Mouse (Mus musculus) right cerebral cortex, postnatal 25 days (tissue): Measurements from ENCODE around the gene Draxin.
"Not testable (repeated sequence)": the region's sequence is repeated elsewhere in the genome, so short reads cannot be mapped to it uniquely, and the experiment has no call there.

Experiments used
- DNase-seq: peaks from one replicate; pipeline ENCODE4 v3.0.0; 2022

Draxin gene

DNA sequence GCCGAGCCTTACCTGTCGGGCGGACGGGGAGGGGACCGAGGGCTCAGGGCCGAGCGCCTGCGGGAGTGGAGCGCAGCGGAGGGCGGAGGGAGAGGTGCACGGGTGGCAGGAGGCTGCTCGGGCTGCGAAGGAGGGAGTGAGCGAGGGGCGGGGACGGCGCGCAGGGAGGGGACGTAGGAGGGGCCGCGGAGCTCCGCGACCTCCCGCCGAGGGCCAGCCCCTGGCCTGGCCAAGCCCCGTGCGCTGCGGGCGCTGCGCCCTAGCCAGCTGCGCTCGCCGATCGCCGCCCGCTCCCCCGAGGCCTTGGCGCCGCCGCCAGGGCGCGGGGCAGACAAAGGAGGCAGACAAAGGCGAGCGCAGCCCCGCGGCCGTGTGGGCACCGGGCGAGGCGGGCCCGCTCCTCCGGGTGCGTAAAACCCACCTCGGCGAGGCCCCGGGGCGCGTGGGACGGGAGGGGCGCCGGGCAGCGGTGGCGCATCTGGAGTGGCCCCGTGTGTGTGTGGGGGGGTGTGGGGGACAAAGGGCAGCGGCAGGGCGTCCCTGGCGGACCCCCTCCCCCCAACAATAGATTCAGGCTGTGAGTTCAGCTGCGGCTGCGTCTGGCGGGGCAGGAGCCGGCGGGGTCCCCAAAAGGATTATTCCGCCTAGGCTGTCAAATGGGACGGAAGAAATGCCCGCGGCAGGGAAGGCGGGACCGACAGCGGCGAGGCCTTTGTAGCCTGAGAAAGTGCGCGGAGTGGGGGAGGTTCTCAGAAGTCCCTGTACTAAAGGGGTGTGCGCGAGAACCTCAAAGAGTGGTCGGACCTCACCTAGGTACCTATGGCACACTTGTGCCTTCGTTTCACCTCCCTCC lies at the start of gene Draxin:
TSS of gene Draxin (minus strand) at position 138 of the 853 bp plus-strand sequence.
- no peak for DNase-seq

DNA sequence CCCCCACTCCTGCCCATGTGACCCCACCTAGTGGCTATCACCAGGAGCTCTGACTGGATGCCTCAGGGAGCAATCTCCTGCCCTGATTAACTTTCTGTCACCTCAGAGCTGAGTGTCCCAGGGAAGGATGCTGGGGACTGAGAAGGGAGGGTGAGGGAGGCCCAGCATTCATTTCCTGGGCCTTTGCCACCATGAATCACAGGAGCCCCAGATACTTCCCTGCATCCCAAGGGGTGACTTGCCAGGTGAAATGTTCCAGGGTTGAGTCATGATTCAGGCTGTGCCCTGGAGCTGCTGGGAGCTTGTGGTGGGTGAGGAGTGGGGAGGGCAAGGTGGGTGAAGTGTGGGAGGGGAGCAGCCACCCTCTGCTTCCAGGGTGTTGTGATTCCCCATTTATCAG lies 47.2 kb upstream of the Draxin start:
- no peak for DNase-seq

DNA sequence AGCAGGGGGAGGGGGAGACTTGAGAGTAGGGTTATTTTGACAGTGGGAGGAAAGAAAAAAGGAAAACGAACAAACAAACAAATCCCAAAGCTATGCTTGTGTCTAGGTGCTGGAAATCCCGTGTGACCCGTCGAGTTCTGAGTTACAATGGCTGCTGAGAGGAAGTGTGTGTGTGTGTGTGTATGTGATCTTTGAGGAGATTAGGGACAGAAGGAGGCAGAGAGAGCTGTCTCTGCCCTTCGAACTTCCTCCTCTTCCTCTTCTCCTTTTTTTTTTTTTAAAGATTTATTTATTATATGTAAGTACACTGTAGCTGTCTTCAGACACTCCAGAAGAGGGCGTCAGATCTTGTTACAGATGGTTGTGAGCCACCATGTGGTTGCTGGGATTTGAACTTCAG lies 46.1 kb upstream of the Draxin start:
- DNase-seq = not testable (repeated sequence)

DNA sequence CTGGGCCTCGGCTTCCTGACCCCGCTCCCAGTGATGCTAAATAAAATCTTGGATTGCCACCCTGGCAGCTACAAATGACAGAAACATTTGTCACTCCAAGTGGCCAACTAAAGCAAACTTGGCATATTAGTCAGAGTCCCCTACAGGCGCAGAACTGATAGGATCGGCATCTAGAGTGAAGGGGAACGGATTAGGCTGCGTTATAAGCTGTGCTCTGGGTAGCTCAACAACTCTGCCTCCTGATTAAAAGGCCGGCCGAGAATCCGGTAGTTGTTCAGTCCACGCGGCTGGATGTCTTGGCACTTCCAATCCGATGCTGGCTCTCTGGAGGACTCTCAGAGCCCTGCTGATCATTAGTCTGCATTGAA lies 44.0 kb upstream of the Draxin start:
- DNase-seq = no peak

DNA sequence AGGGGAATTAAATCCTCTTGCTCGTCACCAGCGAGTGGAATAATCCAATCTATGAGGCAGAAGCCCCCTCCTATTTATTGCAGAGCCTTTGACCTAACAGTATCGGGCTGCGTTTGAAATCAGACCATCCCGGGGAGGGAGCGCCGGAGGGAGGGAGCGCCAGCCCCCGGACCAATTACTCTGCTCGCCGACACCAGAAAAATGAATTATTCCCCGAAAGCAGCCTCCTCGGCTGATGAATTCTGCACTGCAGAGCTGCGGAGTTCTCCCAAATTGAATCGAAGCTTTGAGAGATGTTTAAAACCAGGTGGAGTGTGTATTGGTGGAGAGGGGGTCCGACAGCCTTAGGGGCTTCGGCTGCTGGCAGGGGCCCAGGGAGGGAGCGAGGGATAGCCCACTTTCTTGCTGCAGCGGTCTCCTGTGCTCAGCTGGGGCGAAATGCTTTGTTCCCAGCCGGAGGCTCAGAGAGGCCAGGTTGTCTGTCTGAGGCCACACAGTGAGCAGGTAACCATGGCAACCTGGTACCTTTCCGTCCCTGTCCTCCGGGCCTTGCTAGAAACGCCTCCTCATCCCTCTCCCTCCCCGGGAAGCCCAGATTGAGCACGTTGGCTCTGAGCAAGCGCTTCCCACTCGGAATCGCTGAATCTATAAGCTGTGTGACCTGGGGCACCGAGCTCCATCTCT lies 43.5 kb upstream of the Draxin start:
- peak; percentile 67 for DNase-seq

DNA sequence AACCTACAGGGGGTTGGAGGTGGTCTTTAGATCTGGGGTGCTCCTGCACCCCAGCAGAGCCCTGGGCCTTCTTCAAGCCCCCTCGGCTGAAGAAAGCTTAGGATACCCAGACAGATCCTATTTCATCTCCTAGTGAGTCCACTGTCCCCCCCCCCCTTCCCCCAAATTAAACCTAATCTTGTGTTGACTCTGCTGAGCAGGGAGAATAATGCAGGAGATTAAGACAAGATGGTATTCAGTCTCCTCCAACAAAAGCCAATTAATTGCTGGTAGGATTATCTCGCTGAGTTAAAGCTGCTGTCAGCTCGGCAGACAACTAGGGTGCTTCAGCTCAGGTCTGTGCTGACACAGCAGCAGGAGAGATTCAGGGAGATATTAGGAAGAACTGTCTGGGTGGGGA lies 40.8 kb upstream of the Draxin start:
- no peak for DNase-seq

DNA sequence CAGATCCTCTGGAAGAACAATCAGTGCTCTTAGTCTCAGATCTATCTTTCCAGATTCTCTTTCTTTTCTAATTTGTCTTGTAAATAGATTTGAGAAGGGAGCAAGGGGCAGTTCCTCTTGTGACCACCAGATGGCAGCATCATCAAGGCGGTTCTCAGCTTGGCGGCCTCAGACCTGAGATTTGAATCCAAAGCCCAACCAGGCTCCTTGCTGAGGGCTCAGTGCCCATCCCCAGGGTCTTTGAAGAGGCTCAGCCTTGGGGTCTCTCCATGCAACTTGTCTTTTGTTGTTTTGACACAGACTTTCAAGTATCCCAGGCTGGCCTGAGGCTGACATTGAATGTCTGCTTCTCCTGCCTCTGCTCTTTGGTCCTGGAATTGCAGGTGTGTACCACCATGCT lies 40.3 kb upstream of the Draxin start:
- peak; percentile 70 for DNase-seq

DNA sequence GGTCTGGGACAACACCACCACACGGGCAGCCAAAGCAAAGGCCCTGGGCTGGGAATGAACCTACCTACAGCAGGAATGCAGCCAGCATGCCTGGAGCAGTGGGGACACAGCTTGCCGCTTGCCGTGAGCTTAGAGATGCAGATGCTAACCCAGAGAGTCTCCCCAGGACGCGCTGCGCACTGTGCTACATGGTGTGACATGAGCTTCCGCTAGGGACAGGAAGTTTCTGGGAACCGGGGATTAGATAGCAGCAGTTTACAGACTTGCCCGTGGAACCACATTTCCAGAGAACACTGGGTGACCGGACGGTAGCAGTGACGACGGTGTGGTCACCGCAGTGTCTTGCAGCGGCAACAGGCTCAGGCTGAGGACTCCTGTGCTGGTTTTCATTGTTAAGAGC lies 39.1 kb upstream of the Draxin start:
- no peak for DNase-seq

DNA sequence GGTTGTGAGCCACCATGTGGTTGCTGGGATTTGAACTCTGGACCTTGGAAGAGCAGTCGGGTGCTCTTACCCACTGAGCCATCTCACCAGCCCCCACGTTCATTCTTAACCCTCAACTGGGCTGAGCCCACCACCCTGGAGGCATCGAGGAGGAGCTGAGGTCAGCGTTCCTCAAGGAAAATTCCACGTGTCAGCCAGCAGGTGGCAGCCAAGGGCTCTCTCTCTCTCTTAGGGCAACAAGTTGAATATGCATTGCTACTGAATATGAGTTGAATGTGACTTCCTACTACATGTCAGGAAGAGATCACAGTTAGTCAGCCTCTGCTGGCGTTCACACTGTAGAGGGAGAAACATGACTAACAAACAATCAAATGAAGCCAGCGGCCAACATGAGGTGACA lies 37.8 kb upstream of the Draxin start:
- DNase-seq = no peak

DNA sequence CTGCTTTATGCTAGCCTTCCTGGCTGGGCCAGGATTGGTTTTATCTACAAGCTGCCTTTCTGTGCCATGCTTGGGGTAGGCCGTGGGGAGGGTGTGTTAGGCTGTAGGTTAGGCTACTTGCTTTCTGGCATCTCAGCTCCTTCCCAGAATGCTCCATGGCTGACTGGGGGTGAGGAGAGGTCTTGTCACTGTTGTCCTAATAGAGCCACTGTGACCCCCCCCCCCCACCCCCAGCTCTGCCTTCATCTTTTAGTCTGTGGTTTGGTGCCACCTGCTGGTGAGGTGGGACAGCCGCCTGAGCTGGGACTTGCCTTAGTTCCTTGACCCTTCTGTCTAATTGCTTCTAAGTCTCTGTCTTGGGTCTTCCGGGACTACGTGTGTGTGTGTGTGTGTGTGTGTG lies 36.5 kb upstream of the Draxin start:
- peak; percentile 60 for DNase-seq

DNA sequence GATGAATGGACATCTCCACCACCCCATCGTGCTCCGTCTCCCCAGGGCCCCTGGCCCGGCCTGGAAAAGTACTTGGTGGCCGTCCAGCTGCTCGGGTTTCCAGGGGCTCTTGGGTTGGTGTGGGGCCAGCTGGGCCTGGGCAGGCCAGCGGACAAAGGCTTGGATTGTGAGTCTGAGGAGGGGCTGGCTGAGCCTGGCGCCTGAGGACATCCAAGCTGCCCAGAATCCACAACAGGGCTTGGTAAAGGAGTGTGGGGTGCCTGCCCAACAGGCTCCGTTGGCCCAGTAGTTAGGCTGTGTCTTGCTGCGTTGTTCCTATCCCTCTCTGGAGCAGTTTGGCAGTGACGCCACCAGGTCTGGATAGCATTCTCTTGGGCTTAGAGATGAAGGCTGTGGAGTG lies 35.9 kb upstream of the Draxin start:
- DNase-seq = peak; percentile 73

DNA sequence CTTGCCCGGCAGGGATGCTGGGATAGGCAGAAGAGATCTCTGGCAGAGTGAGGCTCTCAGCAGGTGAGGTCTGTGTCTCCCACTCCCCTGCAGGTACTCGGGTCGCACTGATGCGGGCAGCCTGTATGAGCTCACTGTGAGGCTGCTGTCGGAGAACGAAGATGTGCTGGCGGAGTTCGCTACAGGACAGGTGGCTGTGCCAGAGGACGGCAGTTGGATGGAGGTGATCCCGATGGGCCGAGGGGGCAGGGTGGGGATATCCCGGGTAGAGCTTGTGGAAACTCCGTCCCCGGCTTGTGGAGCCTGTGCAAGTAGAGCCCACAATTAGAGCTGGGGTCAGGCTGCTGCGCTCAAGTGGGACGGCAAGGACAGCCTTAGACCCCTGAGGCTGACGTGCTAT lies 35.1 kb upstream of the Draxin start:
- DNase-seq = no peak

DNA sequence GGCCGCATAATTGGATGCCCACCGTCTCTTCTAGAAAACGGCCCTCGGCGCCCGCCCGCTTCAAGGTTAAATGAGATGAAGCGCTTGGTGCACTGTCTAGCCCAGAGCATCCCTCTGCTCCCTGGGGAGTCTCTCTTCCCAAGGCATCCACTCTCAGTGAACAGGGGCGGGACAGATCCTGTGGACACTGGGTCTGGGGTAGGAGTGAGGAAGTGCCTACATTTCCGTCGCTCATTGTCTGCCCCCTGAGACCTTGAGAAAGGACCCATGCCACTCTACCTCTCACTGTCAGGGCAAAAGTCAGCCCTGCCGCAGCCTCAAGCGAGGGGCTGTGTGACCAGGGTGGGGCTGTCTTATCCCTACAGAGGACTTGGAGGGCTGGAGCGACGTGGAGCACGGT lies 34.0 kb upstream of the Draxin start:
- DNase-seq = no peak

DNA sequence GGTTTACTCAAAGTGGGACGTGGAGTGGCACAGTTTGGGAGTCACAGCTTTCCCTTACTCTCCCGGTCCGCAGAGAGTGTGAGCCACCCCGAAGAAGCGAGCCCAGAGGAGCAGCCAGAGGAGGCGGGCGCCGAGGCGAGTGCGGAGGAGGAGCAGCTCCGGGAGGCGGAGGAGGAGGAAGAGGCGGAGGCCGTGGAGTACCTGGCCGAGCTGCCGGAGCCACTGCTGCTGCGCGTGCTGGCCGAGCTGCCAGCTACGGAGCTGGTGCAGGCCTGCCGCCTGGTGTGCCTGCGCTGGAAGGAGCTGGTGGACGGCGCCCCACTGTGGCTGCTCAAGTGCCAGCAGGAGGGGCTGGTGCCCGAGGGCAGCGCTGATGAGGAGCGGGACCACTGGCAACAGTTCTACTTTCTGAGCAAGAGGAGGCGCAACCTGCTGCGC lies 33.5 kb upstream of the Draxin start:
- DNase-seq = peak; percentile 83

DNA sequence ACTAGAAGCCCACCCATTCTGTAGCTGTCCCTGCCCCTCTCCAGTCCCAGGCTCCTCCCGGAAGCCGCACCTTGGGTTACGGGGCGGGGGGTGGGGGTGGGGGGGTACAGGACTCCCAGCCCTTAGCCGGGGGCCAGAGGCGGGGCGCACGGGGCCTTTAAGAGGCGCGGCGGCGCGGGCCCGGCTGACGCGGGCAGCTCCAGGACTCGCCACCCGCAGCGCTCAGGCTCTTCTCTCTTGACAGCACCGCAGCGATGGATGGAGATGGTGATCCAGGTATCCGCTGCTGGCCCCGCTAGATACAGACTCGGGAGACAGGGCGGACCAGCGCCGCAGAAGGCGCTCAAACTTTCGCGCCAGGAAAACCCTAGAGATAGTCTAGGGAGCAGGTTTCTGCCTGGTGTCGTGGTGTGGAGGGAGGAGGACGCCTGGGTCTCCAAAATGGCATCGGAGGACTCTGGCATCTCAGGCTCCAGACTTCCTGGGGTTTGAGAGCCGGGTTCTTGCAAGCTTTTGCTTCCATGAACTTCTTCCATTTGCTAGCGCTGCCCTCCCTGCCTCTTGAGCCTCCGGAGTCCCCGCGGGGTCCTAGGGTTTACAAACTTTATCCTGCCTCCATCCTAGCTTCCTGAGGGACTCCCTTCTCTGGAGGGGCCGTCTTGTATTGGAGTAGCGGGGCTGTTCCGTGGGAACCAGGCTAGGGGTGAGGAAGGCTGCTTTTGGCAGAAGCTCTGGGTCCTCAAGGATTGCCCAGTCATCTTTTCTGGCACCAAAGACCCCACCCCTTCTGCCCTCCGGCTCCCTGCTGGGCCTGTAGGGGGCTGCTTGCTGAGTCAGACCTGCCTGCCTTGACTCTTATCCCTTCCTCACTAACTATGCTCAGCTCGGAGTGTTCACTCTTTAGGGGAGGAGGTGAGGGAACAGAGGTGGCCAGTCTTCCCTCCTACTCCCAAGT lies 30.2 kb upstream of the Draxin start, which contains the start of the genes Fbxo44 and Fbxo2:
TSS of gene Fbxo44 (minus strand) at position 47 of the 955 bp plus-strand sequence.
TSS of gene Fbxo2 (plus strand) at position 186 of the 955 bp plus-strand sequence.
- peak; percentile 76 for DNase-seq

DNA sequence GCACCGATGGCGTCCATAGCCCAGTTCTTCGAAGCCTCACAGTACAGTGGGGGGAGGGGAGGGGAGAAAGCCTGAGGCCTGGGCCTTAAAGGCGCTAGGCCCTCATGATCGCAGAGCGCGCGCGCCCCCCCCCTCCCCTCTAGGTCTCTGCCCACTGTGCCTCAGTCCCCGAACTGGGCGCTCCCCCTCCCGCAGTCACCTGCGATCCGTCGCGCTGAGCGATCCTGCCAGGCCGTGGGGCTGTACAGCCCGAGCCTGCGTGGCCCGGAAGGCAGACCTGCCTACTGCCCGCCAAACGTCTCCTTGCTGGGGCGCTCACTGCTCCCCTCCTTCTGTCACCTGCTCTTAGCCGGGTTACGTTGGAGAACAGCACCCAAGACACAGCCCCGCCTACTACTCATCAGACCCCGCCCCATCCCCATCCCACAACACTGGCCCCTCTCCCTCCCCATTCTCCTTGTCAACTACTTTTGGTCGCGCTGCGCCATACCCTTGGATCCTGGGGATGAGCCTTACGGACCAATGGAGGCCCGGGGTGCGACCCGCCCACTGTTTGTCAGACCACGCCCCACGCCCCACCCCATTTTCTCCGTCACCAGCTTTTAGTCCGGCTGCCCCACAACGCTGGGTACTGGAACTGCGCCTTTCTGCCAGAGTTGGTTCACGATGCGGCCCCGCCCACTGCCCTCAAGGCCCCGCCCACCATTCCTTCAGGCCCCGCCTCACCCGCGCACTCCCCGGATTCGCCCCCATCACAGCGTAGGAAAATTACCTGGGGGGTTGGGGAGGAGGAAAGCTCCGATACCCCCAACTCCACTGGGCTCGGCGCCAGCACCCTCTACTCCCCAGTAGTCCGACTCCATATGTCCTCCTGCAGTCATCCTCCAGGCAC lies 29.3 kb upstream of the Draxin start:
- DNase-seq = peak; percentile 96

DNA sequence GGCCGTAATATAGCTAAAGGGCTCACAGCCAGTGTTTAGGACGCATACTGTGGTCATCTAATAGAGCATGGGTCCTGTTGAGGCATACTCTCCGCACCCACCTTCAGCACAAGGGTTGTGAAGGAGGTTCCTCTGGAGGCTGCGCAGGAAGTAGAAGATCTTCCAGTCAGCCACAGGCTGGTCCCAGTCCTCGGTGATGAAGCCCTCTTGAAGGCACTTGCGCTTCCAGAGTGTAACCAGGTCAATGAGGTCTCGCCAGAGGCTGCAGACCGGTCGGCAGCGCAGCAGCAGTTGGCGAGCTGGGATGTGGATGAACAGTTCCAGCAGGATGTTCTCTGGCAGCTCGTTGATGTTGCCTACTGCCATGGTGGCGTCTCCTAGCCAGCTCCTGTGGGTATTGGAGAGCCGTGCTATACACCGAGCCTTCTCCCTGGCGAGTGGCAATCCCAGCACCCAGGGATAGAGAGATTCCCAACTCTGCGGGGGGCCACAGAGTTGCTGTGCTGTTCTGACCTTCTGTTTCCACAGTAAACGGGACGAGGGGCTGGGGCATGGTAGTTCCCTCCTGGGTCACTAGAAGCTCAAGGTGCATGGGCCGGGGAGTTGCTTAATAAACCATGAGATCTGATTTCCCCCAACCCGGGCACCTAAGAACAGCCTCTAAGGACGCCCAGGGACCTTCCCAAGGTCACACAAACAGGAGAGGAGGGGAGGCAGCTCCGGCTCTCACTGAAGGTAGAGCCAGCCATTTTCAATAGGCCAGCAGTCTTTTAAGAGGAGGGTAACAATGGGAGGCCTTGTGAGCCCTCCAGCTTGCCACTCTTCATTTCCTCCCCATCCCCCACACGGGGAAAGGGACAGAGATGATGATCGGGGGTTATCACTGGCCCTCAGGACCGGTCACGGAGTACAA lies 28.2 kb upstream of the Draxin start:
- DNase-seq = peak; percentile 50

DNA sequence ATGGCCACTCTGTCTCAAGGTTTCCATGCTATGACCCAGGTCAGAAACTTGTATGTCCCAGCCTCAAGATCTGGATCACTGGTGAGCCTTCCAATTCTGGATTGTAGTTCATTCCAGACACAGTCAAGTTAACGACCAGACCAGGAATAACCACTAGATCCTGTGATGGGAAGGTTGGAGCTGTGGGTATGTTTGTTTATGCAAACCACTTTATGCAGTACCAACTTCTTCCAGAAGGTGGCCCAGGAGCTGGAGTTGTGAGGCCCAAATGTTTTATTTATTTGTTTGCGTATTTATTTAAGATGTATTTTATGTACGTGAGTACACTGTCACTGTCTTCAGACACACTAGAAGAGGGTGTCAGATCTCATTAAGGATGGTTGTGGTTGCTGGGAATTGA lies 24.5 kb upstream of the Draxin start:
- no peak for DNase-seq

DNA sequence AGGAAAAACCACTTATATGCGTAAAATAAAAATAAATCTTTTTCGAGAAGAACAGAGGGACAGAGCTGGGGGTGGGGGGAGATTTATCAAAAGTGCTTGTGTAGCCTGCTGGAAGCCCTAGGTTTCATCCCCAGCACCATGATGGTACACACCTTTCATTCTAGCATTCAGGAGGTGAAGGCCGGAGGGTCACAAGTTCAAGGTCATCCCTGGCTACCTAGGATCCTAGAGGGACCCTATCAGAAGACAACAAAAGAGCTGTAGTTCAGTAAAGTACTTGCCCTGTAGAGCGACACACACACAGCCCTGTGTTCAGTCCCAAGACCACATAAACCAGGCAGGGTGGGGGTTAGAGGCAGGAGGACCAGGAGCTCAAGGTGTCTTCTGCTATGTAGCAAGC lies 23.5 kb upstream of the Draxin start:
- DNase-seq = no peak

DNA sequence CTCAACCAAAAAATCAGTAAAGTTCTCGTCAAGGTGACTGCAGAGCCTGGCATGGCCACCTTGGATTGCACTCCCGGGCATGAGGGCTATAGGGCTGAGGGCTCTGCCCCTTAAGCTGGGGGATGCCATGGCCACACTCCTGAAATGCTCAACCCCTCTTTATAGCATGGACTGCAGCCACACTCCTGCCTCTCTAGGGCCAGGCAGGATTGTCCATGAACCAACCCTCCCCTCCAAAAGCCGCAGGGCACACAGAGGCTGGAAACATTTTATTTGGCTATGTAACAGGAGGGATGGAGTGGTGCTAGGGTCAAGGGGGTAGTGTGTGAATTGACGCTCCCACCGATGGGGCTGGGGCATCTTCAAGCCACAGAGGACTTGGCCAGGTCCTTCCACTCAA lies 22.0 kb upstream of the Draxin start:
- DNase-seq = no peak
